Mouse (Mus musculus) forebrain, embryonic 14.5 days (tissue): ENCODE results near the gene Gm2381. TPM values are rescaled to one million over a fixed set of nuclear protein-coding genes. Genes with fewer than 3 reads are reported as not detected.
"Not testable (repeated sequence)": the region's sequence is repeated elsewhere in the genome, so short reads cannot be mapped to it uniquely, and the experiment has no call there.

Experiments used
- ATAC-seq: fragments of 200-750 bp; cut with Nextera tagmentation; 2 replicates; pipeline ENCODE4 v1.8.0; 2017; ENCODE audit warnings: mild to moderate bottlenecking, moderate library complexity
- DNase-seq: peaks from one replicate; pipeline ENCODE4 v3.0.0-alpha.2; 2015; ENCODE audit warnings: low spot score
- H3K27ac ChIP-seq: fragments of 300-500 bp; sonication (generic); 2 replicates; pipeline ENCODE4 v1.5.1; 2014; ENCODE audit warnings: low read depth, mild to moderate bottlenecking, control low read depth, low read length, moderate library complexity
- H3K27me3 ChIP-seq: fragments of 300-500 bp; sonication (generic); replicated peaks from 2 replicates; pipeline ENCODE4 v1.6.1; 2014; ENCODE audit warnings: low read length, control low read depth, mixed read lengths; ENCODE audit not compliant: control insufficient read depth, insufficient read depth
- H3K36me3 ChIP-seq: fragments of 300-500 bp; sonication (generic); 2 replicates; pipeline ENCODE4 v1.6.1; 2014; ENCODE audit warnings: low read length, control low read depth; ENCODE audit not compliant: control insufficient read depth, insufficient read depth
- H3K4me1 ChIP-seq: fragments of 300-500 bp; sonication (generic); 2 replicates; pipeline ENCODE4 v1.6.1; 2014; ENCODE audit warnings: antibody characterized with exemption, low read length, control low read depth; ENCODE audit not compliant: control insufficient read depth, insufficient read depth
- H3K4me2 ChIP-seq: fragments of 300-500 bp; sonication (generic); 2 replicates; pipeline ENCODE4 v1.6.1; 2014; ENCODE audit warnings: mild to moderate bottlenecking, control low read depth, low read length
- H3K4me3 ChIP-seq: fragments of 300-500 bp; sonication (generic); 2 replicates; pipeline ENCODE4 v1.5.1; 2014; ENCODE audit warnings: low read depth, low read length, control low read depth
- H3K9ac ChIP-seq: fragments of 300-500 bp; sonication (generic); 2 replicates; pipeline ENCODE4 v1.6.1; 2014; ENCODE audit warnings: mild to moderate bottlenecking, low read length, control low read depth, moderate library complexity
- H3K9me3 ChIP-seq: fragments of 300-500 bp; sonication (generic); replicated peaks from 2 replicates; pipeline ENCODE4 v1.6.1; 2016; ENCODE audit warnings: low read length, control low read depth, mixed read lengths; ENCODE audit not compliant: control insufficient read depth
- WGBS: fragments of 180-500 bp; shearing (Covaris S2); extraction: QIAGEN DNeasy Blood & Tissue Kit; methylation state at CpG from one replicate; pipeline ENCODE4 v1.1.7; 2014; 5-methylcytosine and 5-hydroxymethylcytosine counted together
- polyA plus RNA-seq: library from polyadenylated mRNA; unstranded; fragments of >200 nt; fragmentation: Nextera tagmentation; extraction: Ambion mirVana; gene quantifications from 2 replicates; pipeline ENCODE4 v1.2.1, GENCODE M21; 2014

Gm2381 gene
- not detected in 2 replicates for polyA plus RNA-seq

DNA sequence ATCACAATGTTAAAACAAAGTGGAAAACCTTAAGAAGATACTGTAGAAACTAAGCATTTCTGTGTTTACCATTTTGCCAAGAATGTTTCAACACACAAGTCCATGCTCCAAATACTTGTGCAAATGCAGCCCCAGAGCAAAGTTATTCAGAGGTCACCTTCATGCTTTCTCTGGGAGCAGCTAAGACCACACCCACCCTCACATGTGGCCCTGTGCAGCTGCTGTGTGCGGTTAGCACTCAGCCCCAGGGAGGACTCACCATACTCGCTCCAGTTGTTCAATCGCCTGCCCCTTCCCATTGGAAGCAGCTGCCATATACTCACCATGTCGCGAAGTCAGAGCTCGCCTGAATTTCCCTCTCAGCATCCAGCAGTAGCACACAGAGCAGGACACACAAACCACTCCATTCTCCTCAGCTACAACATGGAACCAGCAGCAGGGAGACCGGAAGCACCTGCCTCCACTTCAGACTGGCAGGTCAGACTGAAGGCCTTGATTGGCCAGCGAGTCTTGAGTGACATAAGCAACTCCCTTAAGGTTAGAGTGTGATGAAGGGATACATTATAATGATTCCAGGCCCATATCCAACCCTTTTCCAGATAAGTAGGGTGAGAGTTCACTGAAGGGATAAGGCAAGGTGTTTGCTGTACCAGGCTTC lies at the start of gene Gm2381:
Gene Gm2381, minus strand, starts transcription at position 434 of the 658 bp plus-strand sequence.
- ATAC-seq, H3K9ac ChIP-seq, H3K27me3 ChIP-seq, H3K4me2 ChIP-seq, H3K4me1 ChIP-seq, H3K36me3 ChIP-seq, H3K9me3 ChIP-seq, H3K4me3 ChIP-seq, H3K27ac ChIP-seq, DNase-seq: not testable (repeated sequence)
- WGBS = 80% methylated on average over 8 of the region's 8 CpGs

- WGBS = 76% methylated on average over 2 of the region's 2 CpGs
- not testable (repeated sequence) for DNase-seq, H3K4me1 ChIP-seq, H3K9ac ChIP-seq, H3K4me3 ChIP-seq, H3K9me3 ChIP-seq, H3K27ac ChIP-seq, ATAC-seq, H3K36me3 ChIP-seq, H3K27me3 ChIP-seq, H3K4me2 ChIP-seq
Measured at GRCm38 (mm10) chr7:42898067-42898466, 31.0 kb upstream of the Gm2381 start.

- no peaks in the 10 kb centered on the region for H3K27me3 ChIP-seq
- no peak overlapping the region for H3K4me2 ChIP-seq
- no peak overlapping the region for H3K9ac ChIP-seq
- H3K4me1 ChIP-seq = no peaks in the 10 kb centered on the region
- no peaks in the 10 kb centered on the region for H3K36me3 ChIP-seq
- 0 out of 2 replicates have a peak, but pooled peaks cover 6% of the 10 kb centered on the region for H3K9me3 ChIP-seq
- no peak overlapping the region for H3K27ac ChIP-seq
- ATAC-seq (no peak), DNase-seq (no peak)
- no peak overlapping the region for H3K4me3 ChIP-seq
- 47% methylated on average over 21 of the region's 23 CpGs for WGBS
Measured at GRCm38 (mm10) chr7:42878090-42878489, 11.1 kb upstream of the Gm2381 start.

GRCm38 (mm10) chr7:42838366-42838765 lies 28.7 kb downstream of the Gm2381 start:
- not testable (repeated sequence) for H3K4me1 ChIP-seq, ATAC-seq, H3K4me2 ChIP-seq, H3K27ac ChIP-seq, H3K27me3 ChIP-seq, H3K4me3 ChIP-seq, H3K9me3 ChIP-seq, H3K9ac ChIP-seq, DNase-seq, H3K36me3 ChIP-seq

GRCm38 (mm10) chr7:42832221-42832620 lies 34.8 kb downstream of the Gm2381 start:
- H3K4me1 ChIP-seq = no peaks in the 10 kb centered on the region
- H3K9me3 ChIP-seq = 0 out of 2 replicates have a peak, but pooled peaks cover 3% of the 10 kb centered on the region
- no peak overlapping the region for H3K4me3 ChIP-seq
- H3K4me2 ChIP-seq = no peak overlapping the region
- no peak for DNase-seq
- WGBS = 79% methylated on average over 3 of the region's 3 CpGs
- H3K27me3 ChIP-seq = no peaks in the 10 kb centered on the region
- H3K27ac ChIP-seq = no peak overlapping the region
- H3K9ac ChIP-seq = no peak overlapping the region
- H3K36me3 ChIP-seq = no peaks in the 10 kb centered on the region
- no peak for ATAC-seq

DNA sequence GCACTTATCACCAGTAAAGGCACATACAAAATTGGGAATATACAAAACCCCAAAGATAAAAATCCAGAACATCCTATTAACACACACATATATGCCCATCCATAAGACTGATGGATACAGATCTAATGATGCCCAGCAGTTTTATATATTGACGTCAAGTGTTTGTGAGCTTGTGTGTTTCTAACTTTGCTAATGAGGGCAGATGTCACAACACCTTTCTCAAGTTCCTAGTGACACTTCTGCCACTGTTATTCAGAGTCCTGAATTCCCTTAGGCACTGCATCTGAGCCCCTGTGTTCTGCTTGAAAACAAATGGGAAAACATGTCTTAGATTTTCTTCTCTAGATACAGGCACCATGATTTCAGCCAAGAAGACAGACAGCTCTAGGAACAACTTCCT lies 73.6 kb downstream of the Gm2381 start, which contains the start of gene Vmn2r62:
Gene Vmn2r62, minus strand, starts transcription at position 101 of the 400 bp plus-strand sequence.
- H3K4me1 ChIP-seq, H3K9me3 ChIP-seq, DNase-seq, H3K4me3 ChIP-seq, H3K4me2 ChIP-seq, H3K9ac ChIP-seq, H3K27ac ChIP-seq, H3K36me3 ChIP-seq, H3K27me3 ChIP-seq, ATAC-seq: not testable (repeated sequence)
- WGBS = no CpG with 5 or more reads among the region's 1 CpGs

Other genes starting within 250 kb of the Gm2381 start
- 1.9 and 2.4 TPM in 2 replicates for gene Zfp976, start 224.6 kb downstream of the Gm2381 start, polyA plus RNA-seq
- 4.6 and 6.5 TPM in 2 replicates for gene Zfp975, start 174.5 kb downstream of the Gm2381 start, polyA plus RNA-seq
- not detected in 2 replicates for gene Gm17067, start 140.2 kb downstream of the Gm2381 start, polyA plus RNA-seq
- gene Vmn2r62, start 73.7 kb downstream of the Gm2381 start, polyA plus RNA-seq = not detected in 2 replicates
- not detected in 2 replicates for gene Vmn2r63, start 66.6 kb upstream of the Gm2381 start, polyA plus RNA-seq
- not detected in 2 replicates for gene Gm9268, start 151.5 kb upstream of the Gm2381 start, polyA plus RNA-seq
- not detected in 2 replicates for gene Zfp936, start 247.0 kb upstream of the Gm2381 start, polyA plus RNA-seq